Mouse (Mus musculus) mouse trophoblast stem cell (cell line): Measurements from ENCODE around the gene Amigo3.
"Not testable (repeated sequence)": the region's sequence is repeated elsewhere in the genome, so short reads cannot be mapped to it uniquely, and the experiment has no call there.

Source experiments
- in situ Hi-C, 2 experiments: fragments of 300-500 bp; cut with MseI, MboI; formaldehyde crosslinking; loops; 2 replicates in 1 of 2; 3 replicates in 1 of 2; pipeline ENCODE4 v1.15.1; 2025

Amigo3 gene

DNA sequence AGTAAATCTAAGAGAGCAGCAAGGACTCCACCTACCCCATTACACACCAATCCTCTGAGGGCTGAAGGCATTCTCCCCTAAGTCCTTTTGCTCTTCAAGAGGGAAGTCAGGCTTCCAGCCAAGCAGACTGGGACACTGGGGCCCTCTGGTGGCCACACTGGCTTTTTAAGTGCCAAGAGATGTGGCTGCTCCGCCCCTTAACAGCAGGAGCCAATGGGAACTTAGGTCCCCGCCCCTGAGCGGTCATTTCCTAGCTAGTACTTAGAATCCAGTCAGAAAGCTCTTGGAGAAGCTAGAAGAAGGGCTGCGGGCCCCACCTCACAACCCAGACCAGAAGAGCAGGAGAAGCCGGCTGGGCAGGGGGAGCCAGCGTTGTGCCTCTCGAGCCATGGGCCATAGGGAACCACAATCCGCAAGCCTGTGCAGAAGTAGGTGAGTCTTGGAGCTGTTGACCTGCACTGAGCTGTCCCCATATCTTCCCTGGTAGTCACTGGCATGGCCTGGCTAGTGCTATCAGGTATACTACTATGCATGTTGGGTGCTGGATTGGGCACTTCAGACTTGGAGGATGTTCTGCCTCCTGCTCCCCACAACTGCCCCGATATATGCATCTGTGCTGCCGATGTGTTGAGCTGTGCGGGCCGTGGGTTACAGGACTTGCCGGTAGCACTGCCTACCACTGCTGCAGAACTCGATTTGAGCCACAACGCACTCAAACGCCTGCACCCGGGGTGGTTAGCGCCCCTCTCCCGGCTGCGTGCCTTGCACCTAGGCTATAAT lies at the start of gene Amigo3:
Gene Amigo3 (plus strand): TSS at position 275 of the 780 bp plus-strand sequence.
- in situ Hi-C loops: no loop called here

- in situ Hi-C loops: no loop called here
Measured at GRCm38 (mm10) chr9:108003531-108003890, 49.4 kb upstream of the Amigo3 start.

- in situ Hi-C loops: no loop called here
Measured at GRCm38 (mm10) chr9:108008041-108008440, 44.9 kb upstream of the Amigo3 start.

DNA sequence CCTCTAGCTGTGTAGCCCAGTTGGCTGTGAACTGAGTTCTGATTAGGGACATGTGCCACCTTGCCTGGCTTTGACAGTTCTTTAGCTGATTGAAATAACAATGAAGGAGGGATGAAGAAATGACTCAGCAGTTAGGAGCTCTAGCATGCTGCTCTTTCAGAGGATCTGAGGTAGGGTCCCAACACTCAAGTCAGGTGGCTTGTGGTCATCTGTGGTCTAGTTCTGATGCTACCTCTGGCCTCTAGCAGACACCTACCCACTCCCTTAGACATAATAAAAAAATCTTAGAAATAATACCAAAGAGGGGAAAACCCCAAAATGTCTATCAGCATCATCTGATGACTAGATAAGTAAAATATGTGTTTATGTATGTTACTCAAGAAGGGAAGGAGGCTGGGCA lies 42.6 kb upstream of the Amigo3 start:
- in situ Hi-C loops: no loop called here

DNA sequence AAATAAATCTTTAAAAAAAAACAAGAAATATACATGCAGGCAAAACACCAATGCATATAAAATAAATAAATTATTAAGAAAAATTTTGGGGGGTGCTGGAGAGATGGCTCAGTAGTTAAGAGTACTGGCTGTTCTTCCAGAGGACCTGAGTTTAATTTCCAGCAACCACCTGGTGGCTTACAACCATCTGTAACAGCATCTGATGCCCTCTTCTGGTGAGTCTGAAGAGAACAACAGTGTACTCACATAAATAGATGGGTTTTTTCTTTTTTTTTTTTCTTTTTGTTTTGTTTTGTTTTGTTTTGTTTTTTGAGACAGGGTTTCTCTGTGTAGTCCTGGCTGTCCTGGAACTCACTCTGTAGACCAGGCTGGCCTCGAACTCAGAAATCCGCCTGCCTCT lies 39.4 kb upstream of the Amigo3 start:
- in situ Hi-C loops: not testable (repeated sequence)

GRCm38 (mm10) chr9:108017127-108017526 lies 35.8 kb upstream of the Amigo3 start:
- in situ Hi-C loops: no loop called here

DNA sequence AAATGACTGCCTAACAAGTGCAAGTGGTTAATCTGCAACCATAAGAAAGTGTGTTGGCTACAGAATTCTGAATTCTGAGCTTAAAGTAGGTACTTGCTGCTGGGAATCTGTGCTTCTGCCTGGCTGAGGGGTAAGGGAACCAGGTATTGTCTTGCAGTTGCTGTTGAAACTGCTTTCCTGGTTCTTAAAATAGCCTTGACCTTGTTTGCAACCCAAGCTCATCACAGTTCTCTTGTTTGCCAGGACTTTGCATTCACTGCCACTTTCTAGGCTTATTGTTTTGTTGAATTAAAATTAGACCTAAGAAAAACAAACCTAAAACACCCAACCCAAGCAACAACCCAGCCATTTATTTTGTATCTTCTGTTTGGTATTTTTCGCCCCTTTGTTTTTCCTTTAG lies 32.2 kb upstream of the Amigo3 start:
- in situ Hi-C loops: no loop called here

GRCm38 (mm10) chr9:108023216-108023615 lies 29.7 kb upstream of the Amigo3 start:
- in situ Hi-C loops: no loop called here

GRCm38 (mm10) chr9:108026584-108026983 lies 26.4 kb upstream of the Amigo3 start:
- in situ Hi-C loops: no loop called here

- in situ Hi-C loops: no loop called here
Measured at GRCm38 (mm10) chr9:108027867-108028266, 25.1 kb upstream of the Amigo3 start.

GRCm38 (mm10) chr9:108032126-108032525 lies 20.8 kb upstream of the Amigo3 start:
- in situ Hi-C loops: no loop called here

- in situ Hi-C loops: no loop called here
Measured at GRCm38 (mm10) chr9:108035331-108036156, 17.4 kb upstream of the Amigo3 start.

- in situ Hi-C loops: no loop called here
Measured at GRCm38 (mm10) chr9:108044751-108045492, 8.0 kb upstream of the Amigo3 start.

DNA sequence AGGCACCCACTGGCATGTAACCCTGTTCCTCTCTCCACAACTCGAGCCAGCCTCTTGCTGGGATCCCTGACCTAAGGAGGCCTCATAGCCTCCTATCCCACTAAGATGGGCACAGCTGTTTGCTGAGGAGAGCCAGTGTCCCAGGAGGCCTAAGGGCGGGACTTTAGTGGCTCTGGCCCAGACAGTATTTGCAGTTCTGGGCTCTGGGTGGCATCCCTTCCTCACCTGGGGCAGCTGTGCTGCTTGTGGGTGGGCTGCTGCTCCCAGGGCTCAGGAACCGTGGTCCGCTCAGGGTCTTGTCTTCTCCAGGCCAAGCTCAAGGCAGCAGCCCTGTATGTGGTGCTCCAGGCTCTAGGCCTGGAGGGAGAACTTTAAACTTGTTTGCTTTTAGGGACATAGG lies 6.4 kb upstream of the Amigo3 start:
- in situ Hi-C loops: no loop called here

DNA sequence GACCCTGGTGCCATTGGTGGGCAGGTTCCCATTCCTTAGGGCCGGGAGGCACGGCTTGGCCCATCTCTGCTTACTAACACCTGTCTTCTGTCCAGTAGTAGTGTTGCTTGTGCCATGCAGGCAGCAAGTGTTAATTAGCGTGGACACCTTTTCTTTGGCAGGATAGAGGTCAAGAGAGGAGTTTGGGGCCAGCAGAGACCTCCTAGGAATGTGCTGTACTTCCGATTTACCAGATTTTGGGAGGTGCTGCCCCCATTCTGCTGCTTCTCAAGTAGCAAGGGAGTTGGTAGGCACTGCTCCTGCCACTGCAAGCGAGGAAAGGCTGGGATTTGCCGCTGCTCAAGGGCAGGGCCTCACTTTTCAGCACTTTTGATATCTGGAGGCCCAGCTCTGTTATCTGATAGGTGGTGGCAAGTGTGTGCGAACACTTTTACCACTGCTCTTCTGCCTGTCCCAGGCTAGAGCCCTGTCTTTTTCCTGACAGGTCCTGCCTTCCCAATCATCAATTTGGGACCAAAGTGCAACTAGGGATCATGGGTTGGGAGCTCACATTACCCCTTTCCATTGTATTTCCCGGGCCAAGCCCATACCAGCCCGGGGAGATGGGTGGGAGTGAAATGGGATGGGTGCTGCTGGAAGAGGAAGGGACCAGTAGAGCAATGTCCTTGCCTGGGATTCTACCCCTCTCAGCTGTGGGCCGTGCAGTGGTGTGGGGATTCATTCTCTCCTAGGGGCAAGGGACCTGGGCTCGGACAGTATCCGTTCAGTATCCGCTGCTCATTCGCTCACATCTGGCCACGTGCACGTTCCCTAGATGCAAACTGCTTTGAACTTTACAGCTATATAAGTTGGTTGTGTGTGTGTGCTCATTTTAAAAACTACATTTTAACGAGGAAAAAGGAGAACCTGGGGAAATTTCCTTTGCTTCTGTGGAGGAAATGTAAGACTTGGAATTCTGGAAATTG lies 5.1 kb upstream of the Amigo3 start:
- in situ Hi-C loops: no loop called here

GRCm38 (mm10) chr9:108048566-108048955 lies 4.4 kb upstream of the Amigo3 start:
- in situ Hi-C loops: no loop called here

- in situ Hi-C loops: no loop called here
Measured at GRCm38 (mm10) chr9:108049016-108049455, 3.9 kb upstream of the Amigo3 start, which contains the start of gene Gmppb. Gene Gmppb, plus strand, starts transcription at chr9:108049242.

- in situ Hi-C loops: no loop called here
Measured at GRCm38 (mm10) chr9:108049561-108050251, 3.3 kb upstream of the Amigo3 start.

DNA sequence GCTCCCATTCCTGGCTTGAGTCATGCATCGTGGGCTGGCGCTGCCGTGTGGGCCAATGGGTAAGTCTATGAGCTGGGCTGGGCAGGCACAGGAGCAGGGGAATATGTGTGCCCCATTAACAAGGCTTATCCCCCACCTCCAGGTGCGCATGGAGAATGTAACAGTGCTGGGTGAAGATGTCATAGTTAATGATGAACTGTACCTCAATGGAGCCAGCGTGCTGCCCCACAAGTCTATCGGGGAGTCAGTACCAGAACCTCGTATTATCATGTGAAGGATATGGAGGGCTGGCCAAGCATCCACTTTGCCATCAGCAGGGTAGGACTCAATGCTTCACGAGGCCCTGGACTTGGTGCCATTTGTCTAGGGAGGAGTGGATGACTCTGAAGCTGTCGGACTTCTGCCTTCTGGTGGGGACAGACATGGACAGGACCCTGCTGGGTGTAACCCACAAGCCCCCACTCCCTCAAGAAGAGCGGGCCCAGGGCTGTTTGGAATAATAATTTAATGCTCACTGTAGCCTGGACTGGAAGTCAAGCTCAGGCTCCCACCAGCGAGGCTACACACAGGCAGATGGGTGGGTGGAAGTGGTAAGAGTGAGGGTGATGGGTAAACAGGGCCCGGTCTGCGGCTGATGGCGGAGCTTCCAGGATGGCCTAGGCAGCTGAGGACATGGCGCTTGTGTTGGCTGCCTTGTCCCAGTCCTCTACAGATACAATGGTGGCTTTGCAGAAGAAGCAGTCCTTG lies 1.6 kb upstream of the Amigo3 start:
- in situ Hi-C loops: no loop called here

- in situ Hi-C loops: no loop called here
Measured at GRCm38 (mm10) chr9:108051931-108052220, 1.1 kb upstream of the Amigo3 start.
